Mouse (Mus musculus): ENCODE data around the gene Tpra1.

Gene Tpra1

GRCm38 (mm10) chr6:88901947-88902820 is at the start of gene Tpra1:
Gene Tpra1, plus strand, starts transcription at chr6:88902251.
- DNase-seq (ENCODE audit: low read depth, low spot score): peak; percentile 97

- no peak for DNase-seq (ENCODE audit: low read depth, low spot score)
Measured at GRCm38 (mm10) chr6:88854509-88854908, 47.5 kb upstream of the Tpra1 start.

- DNase-seq (ENCODE audit: low read depth, low spot score): peak; percentile 66
Measured at GRCm38 (mm10) chr6:88855636-88856035, 46.4 kb upstream of the Tpra1 start.

GRCm38 (mm10) chr6:88857249-88857648 is 44.8 kb upstream of the Tpra1 start:
- no peak for DNase-seq (ENCODE audit: low read depth, low spot score)

- DNase-seq (ENCODE audit: low read depth, low spot score): no peak
Measured at GRCm38 (mm10) chr6:88857830-88858229, 44.2 kb upstream of the Tpra1 start.

- no peak for DNase-seq (ENCODE audit: low read depth, low spot score)
Measured at GRCm38 (mm10) chr6:88858341-88858740, 43.7 kb upstream of the Tpra1 start.

GRCm38 (mm10) chr6:88860914-88861313 is 41.1 kb upstream of the Tpra1 start:
- peak; percentile 29 for DNase-seq (ENCODE audit: low read depth, low spot score)

GRCm38 (mm10) chr6:88865704-88866103 is 36.3 kb upstream of the Tpra1 start:
- DNase-seq (ENCODE audit: low read depth, low spot score): no peak

- DNase-seq (ENCODE audit: low read depth, low spot score): no peak
Measured at GRCm38 (mm10) chr6:88869459-88869858, 32.6 kb upstream of the Tpra1 start.

GRCm38 (mm10) chr6:88870594-88870993 is 31.5 kb upstream of the Tpra1 start:
- no peak for DNase-seq (ENCODE audit: low read depth, low spot score)

- no peak for DNase-seq (ENCODE audit: low read depth, low spot score)
Measured at GRCm38 (mm10) chr6:88871546-88871945, 30.5 kb upstream of the Tpra1 start.

GRCm38 (mm10) chr6:88872811-88873210 is 29.2 kb upstream of the Tpra1 start:
- DNase-seq (ENCODE audit: low read depth, low spot score): no peak

GRCm38 (mm10) chr6:88873965-88874867 is 27.8 kb upstream of the Tpra1 start:
- no peak for DNase-seq (ENCODE audit: low read depth, low spot score)

- DNase-seq (ENCODE audit: low read depth, low spot score): no peak
Measured at GRCm38 (mm10) chr6:88874868-88875508, 27.1 kb upstream of the Tpra1 start, which contains the start of gene Podxl2. Gene Podxl2, minus strand, starts transcription at chr6:88875044.

GRCm38 (mm10) chr6:88879471-88879870 is 22.6 kb upstream of the Tpra1 start:
- no peak for DNase-seq (ENCODE audit: low read depth, low spot score)

GRCm38 (mm10) chr6:88881334-88881733 is 20.7 kb upstream of the Tpra1 start:
- no peak for DNase-seq (ENCODE audit: low read depth, low spot score)

GRCm38 (mm10) chr6:88884195-88884594 is 17.9 kb upstream of the Tpra1 start:
- no peak for DNase-seq (ENCODE audit: low read depth, low spot score)

GRCm38 (mm10) chr6:88884690-88885089 is 17.4 kb upstream of the Tpra1 start:
- no peak for DNase-seq (ENCODE audit: low read depth, low spot score)

- no peak for DNase-seq (ENCODE audit: low read depth, low spot score)
Measured at GRCm38 (mm10) chr6:88885644-88886416, 16.2 kb upstream of the Tpra1 start.

- no peak for DNase-seq (ENCODE audit: low read depth, low spot score)
Measured at GRCm38 (mm10) chr6:88886417-88886967, 15.6 kb upstream of the Tpra1 start.

All from CD4-positive helper T cell, adult 2 months (primary cell).